22 mouse cellular contexts compared by ENCODE assay signal in the genomic region with DNA sequence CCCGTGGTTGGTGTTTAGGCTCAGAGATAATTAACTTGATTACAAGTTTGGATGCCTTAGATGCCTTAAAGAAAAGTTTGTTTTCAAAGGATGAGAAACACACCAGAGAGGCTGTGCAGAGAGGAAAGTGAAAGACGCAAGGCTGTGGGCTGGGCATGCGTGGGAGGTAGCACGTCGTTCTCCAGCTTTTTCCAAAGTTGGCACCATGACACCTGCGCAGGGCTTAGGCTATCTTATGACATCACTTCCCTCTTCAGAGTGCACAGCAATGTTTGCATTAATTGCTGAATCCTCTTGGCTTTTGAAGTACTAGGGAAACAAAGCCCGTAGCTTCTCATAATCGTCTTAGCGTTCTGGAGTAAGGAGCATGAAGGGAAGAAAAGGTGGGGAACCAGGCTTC. TPM values are rescaled to one million over a fixed set of nuclear protein-coding genes. Genes with fewer than 3 reads are reported as not detected.
A peak's percentile ranks its signal among the peaks of the same experiment; 100 is the strongest.
DNase-seq lines count a peak whose midpoint lies in the region; ATAC-seq and TF ChIP-seq lines count a peak whose summit lies in the region.
"Had no signal": no experiment of that assay in that cellular context is flagged by ENCODE, and none has a peak within 500 bp of the region (broad histone marks: within the 10 kb centered on the region; RNA-seq: fewer than 3 reads in every experiment).

No protein-coding gene starts in this region.

- H3K9me3 ChIP-seq in forebrain, embryonic 11.5 days (ENCODE audit: control insufficient read depth, low read length): no peaks in the 10 kb centered on the region

- H3K27ac ChIP-seq in gastrocnemius, adult 2 months: no peak overlapping the region
- no peak overlapping the region for H3K27ac ChIP-seq in kidney, adult 2 months (ENCODE audit: insufficient read depth, low read depth, low read length)
- H3K27ac ChIP-seq in forebrain, embryonic 11.5 days (ENCODE audit: low read depth, low read length): no peak overlapping the region
- H3K27ac ChIP-seq: stomach, postnatal 0 days had no signal

- intact Hi-C loops in gastrocnemius, adult 2 months (cut with DNase I): no loop called here
- intact Hi-C loops in gastrocnemius, postnatal 14 days (cut with DNase I; ENCODE audit: low total_unique reads): no loop called here

- H3K27me3 ChIP-seq in kidney, adult 2 months (replicated peaks; ENCODE audit: control insufficient read depth, insufficient read depth, low read length): no peaks in the 10 kb centered on the region
- no peaks in the 10 kb centered on the region for H3K27me3 ChIP-seq in forebrain, embryonic 11.5 days (ENCODE audit: control insufficient read depth, insufficient read depth, low read length)
- H3K27me3 ChIP-seq: Patski had no signal

- TF ChIP-seq POLR2A in kidney, adult 2 months (IDR thresholded peaks at IDR 0.05; ENCODE audit: low read depth, low read length): no peak

- no peak overlapping the region for H3K9ac ChIP-seq in forebrain, embryonic 11.5 days (ENCODE audit: low read length)

- H3K4me3 ChIP-seq in gastrocnemius, adult 2 months: peak overlapping the region; percentile 38
- no peak overlapping the region for H3K4me3 ChIP-seq in kidney, adult 2 months (ENCODE audit: insufficient read depth, low read depth, low read length)
- H3K4me3 ChIP-seq in forebrain, embryonic 11.5 days (ENCODE audit: low read depth, low read length): no peak overlapping the region

- WGBS in kidney, adult 2 months: 49% methylated on average over 9 of the region's 9 CpGs
- WGBS in forebrain, embryonic 11.5 days: 74% methylated on average over 9 of the region's 9 CpGs

- no peak overlapping the region for H3K4me2 ChIP-seq in forebrain, embryonic 11.5 days (ENCODE audit: low read depth, low read length, severe bottlenecking)
- H3K4me2 ChIP-seq: heart, embryonic 11.5 days; liver, embryonic 11.5 days had no signal

- no peak for ATAC-seq in forebrain, embryonic 11.5 days (replicated peaks; ENCODE audit: low FRiP score)
- ATAC-seq: Patski had no signal

- H3K36me3 ChIP-seq in kidney, adult 2 months (ENCODE audit: control insufficient read depth, insufficient read depth, low read length): no peaks in the 10 kb centered on the region
- no peaks in the 10 kb centered on the region for H3K36me3 ChIP-seq in forebrain, embryonic 11.5 days (ENCODE audit: control insufficient read depth, insufficient read depth, low read length)

- TF ChIP-seq CTCF in gastrocnemius, adult 2 months (IDR thresholded peaks at IDR 0.05): no peak
- no peak for TF ChIP-seq CTCF in kidney, adult 2 months (conservative IDR thresholded peaks at IDR 0.05; ENCODE audit: insufficient read depth, insufficient read length, low read depth, low read length)

- no peaks in the 10 kb centered on the region for H3K4me1 ChIP-seq in kidney, adult 2 months (ENCODE audit: control insufficient read depth, insufficient read depth, low read length)
- no peaks in the 10 kb centered on the region for H3K4me1 ChIP-seq in forebrain, embryonic 11.5 days (replicated peaks; ENCODE audit: control insufficient read depth, insufficient read depth, low read length)

- DNase-seq in gastrocnemius, adult 2 months: no peak
- DNase-seq in gastrocnemius, postnatal 14 days: no peak
- peak; percentile 70 for DNase-seq in brain, adult 2 months (ENCODE audit: low read depth, low spot score)
- peak; percentile 43 to 67 for DNase-seq in lung, adult 18-20 months
- peak; percentile 25 to 42 for DNase-seq in lung, postnatal 4 days
- DNase-seq in ovary, postnatal 36 days (ENCODE audit: low spot score): no peak
- no peak for DNase-seq in kidney, adult 2 months
- no peak for DNase-seq in forebrain, embryonic 11.5 days (ENCODE audit: low spot score)
- DNase-seq: adrenal gland, postnatal 36 days; cerebellum, adult 9-11 months; heart, postnatal 36 days; kidney, adult 9 months; midbrain, embryonic 14.5 days; spleen, adult 18-20 months; thymus, postnatal 4 days had no signal

RNA-seq across cellular contexts. Expression of a gene that starts 34.1 kb away (rescaled TPM):
- total RNA-seq in gastrocnemius, adult 2 months (2021): not detected
- total RNA-seq in gastrocnemius, postnatal 14 days (2021): under 1 TPM; 0.16 to 0.33 TPM
- not detected in 2 replicates for polyA plus RNA-seq in kidney, adult 2 months (2012; rRNA removed)
- polyA plus RNA-seq in forebrain, embryonic 11.5 days (2014; fragmentation: Nextera tagmentation; extraction: Ambion mirVana): not detected in 2 replicates
- total RNA-seq: adrenal gland, postnatal 36 days; gastrocnemius, adult 18-20 months; left cerebral cortex, adult 8-10 months had no signal
- polyA plus RNA-seq: heart, embryonic 11.5 days; liver, embryonic 11.5 days; midbrain, embryonic 14.5 days; neural tube, embryonic 11.5 days; Patski; stomach, postnatal 0 days had no signal

Comparison
In these comparisons a context has a peak if more than half of its experiments do, and no peak if none do; other contexts are left out.
1. DNase-seq: peak in brain, adult 2 months (single experiment), lung, adult 18-20 months (2 of 2) and lung, postnatal 4 days (2 of 2); none in gastrocnemius, adult 2 months (single experiment), gastrocnemius, postnatal 14 days (single experiment), ovary, postnatal 36 days (single experiment), kidney, adult 2 months (single experiment) and forebrain, embryonic 11.5 days (single experiment).